Mouse (Mus musculus): ENCODE measurements at regions not wholly inside any gene's neighbourhood (a gene's known extent, or its start where the extent isn't known, plus 50 kb on each side); places are given as distances from the start of the nearest gene placed in this dataset.
A peak's percentile ranks its signal among the peaks of the same experiment; 100 is the strongest.
"Not testable (repeated sequence)": the region's sequence is repeated elsewhere in the genome, so short reads cannot be mapped to it uniquely, and the experiment has no call there.

GRCm38 (mm10) chr15:90400326-90401280, 176.5 kb downstream of the Alg10b start:
- DNase-seq = no peak

GRCm38 (mm10) chr15:90420776-90421175, 196.7 kb downstream of the Alg10b start:
- peak; percentile 18 for DNase-seq

- DNase-seq = no peak
Observed at GRCm38 (mm10) chr15:90422122-90422614, 198.1 kb downstream of the Alg10b start.

- DNase-seq = not testable (repeated sequence)
Observed at GRCm38 (mm10) chr15:90431048-90431447, 206.9 kb downstream of the Alg10b start.

GRCm38 (mm10) chr15:90432154-90432553, 208.0 kb downstream of the Alg10b start:
- no peak for DNase-seq

GRCm38 (mm10) chr15:90435286-90435685, 211.2 kb downstream of the Alg10b start:
- no peak for DNase-seq

All from kidney, postnatal 10 days (tissue).